Mouse (Mus musculus) G1E (cell line): ENCODE results near the gene Cubn.

Experiments used
- CTCF ChIP-seq: IDR thresholded peaks from 2 replicates; pipeline ENCODE4 v1.5.1; 2012; ENCODE audit warnings: low read depth, low read length, inconsistent platforms, mixed read lengths
- GATA1 ChIP-seq: IDR thresholded peaks from 2 replicates; pipeline ENCODE4 v1.6.1; 2012; ENCODE audit warnings: borderline replicate concordance, low read length, inconsistent platforms, mixed read lengths
- POLR2AphosphoS5 ChIP-seq: IDR thresholded peaks from 2 replicates; pipeline ENCODE4 v1.6.1; 2012; ENCODE audit warnings: low read depth, low read length, inconsistent platforms; ENCODE audit not compliant: insufficient replicate concordance

GRCm38 (mm10) chr2:13530639-13531038 is 39.0 kb upstream of the Cubn start:
- TF ChIP-seq CTCF (no peak), GATA1 (no peak), POLR2AphosphoS5 (no peak)
